In the genomic region with DNA sequence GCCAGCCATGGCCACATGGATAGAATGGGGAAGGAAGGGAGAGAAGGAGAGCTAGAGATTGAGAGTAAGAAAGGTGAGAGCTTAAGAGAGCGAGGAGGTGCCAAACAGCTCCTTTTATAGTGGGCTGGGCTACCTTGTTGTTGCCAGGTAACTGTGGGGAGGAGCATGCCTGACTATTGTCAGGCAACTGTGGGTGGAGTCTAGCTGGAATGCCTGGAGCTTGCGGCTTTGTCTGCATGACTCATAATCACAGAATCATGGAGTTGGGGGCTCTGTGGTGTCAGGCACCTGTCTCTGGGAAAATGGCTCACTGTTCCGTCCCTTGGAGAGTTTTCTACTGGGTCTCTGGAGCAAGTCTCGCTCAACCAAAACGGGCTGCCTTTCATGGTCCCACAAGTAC, we compare ENCODE assay signal across 20 mouse cellular contexts. TPM values are rescaled to one million over a fixed set of nuclear protein-coding genes. Genes with fewer than 3 reads are reported as not detected.
"Had no signal": no experiment of that assay in that cellular context is flagged by ENCODE, and none has a peak within 500 bp of the region (broad histone marks: within the 10 kb centered on the region; RNA-seq: fewer than 3 reads in every experiment).

No protein-coding gene starts in this region.

- H3K4me3 ChIP-seq: left cerebral cortex, adult 2 months; limb, embryonic 12.5 days; limb, embryonic 15.5 days; lung, embryonic 15.5 days had no signal

- H3K27me3 ChIP-seq: limb, embryonic 12.5 days; limb, embryonic 15.5 days; lung, embryonic 15.5 days had no signal

- H3K4me1 ChIP-seq: limb, embryonic 12.5 days; limb, embryonic 15.5 days; lung, embryonic 15.5 days had no signal

- ATAC-seq: liver, postnatal 0 days had no signal

- H3K36me3 ChIP-seq: limb, embryonic 12.5 days; limb, embryonic 15.5 days; lung, embryonic 15.5 days had no signal

- H3K9me3 ChIP-seq: limb, embryonic 12.5 days; limb, embryonic 15.5 days; lung, embryonic 15.5 days had no signal

- H3K27ac ChIP-seq: kidney, postnatal 0 days; left cerebral cortex, adult 2 months; limb, embryonic 12.5 days; limb, embryonic 15.5 days; liver, embryonic 14.5 days; lung, embryonic 15.5 days; stomach, postnatal 0 days had no signal

- DNase-seq: kidney, postnatal 25 days; layer of hippocampus, postnatal 36 days; liver, postnatal 0 days; lung, postnatal 10 days; lung, postnatal 4 days; midbrain, embryonic 14.5 days; right cerebral cortex, postnatal 4 days; thymus, adult 18-20 months; thymus, postnatal 36 days had no signal

- H3K4me2 ChIP-seq: limb, embryonic 12.5 days; limb, embryonic 15.5 days; liver, embryonic 11.5 days; lung, embryonic 15.5 days; midbrain, embryonic 11.5 days had no signal

- H3K9ac ChIP-seq: limb, embryonic 12.5 days; limb, embryonic 15.5 days; liver, embryonic 14.5 days; liver, postnatal 0 days; lung, embryonic 15.5 days had no signal

RNA-seq across cellular contexts. Expression of a gene that starts 30.1 kb away (rescaled TPM):
- polyA plus RNA-seq: large intestine, adult 2 months; urinary bladder, adult 2 months had no signal
